In the genomic region with DNA sequence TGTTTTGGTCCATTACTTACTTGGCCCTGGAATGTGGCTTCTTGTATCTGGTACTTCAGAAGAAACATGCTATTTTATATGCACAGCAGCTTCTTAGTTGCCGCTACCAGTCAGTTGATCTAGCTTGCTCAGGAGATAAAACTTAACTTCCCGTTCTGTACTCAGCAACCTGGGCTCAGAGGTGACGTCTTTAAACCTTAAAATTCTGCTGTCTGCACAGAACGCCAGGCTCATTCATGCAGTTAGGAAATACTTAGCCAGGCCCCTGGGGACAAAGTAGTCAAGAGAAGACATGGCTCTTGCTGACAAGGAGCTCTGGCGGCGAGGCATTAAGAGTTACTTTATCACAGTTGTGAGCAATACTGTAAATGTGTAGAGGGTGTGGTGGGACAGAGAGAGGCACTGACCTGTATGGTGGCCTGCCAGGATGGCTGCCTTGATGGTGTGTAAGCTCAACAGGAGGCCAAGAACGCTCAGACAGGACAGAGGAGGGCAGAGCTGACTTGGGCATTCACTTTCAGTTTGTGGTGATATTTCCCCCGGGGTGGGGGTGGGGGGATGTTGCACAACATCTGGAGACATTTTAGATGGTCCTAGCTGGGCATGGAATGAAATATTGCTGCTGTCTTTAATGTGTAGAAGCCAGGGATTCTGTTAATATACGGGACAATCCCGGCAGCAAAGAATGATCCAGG, we compare ENCODE assay signal across 8 mouse cellular contexts. TPM values are rescaled to one million over a fixed set of nuclear protein-coding genes. Genes with fewer than 3 reads are reported as not detected.
DNase-seq lines count a peak whose midpoint lies in the region; ATAC-seq and TF ChIP-seq lines count a peak whose summit lies in the region.

No protein-coding gene starts in this region.

- no peaks in the 10 kb centered on the region for H3K27me3 ChIP-seq in kidney, postnatal 0 days (ENCODE audit: insufficient read depth, low read length)

- intact Hi-C loops in heart, postnatal 10 days (cut with DNase I) = no loop called here

- no peak overlapping the region for H3K4me3 ChIP-seq in kidney, postnatal 0 days (replicated peaks; ENCODE audit: low read depth, low read length)

- H3K4me2 ChIP-seq in kidney, postnatal 0 days (ENCODE audit: low read length) = 0 out of 2 replicates have a peak overlapping the region, but pooled peaks have one; percentile 14

- peak overlapping the region; percentile 47; the same call in 1 of the 2 replicates for H3K27ac ChIP-seq in kidney, postnatal 0 days

- 36% methylated on average over 10 of the region's 10 CpGs for WGBS in kidney, postnatal 0 days

- peak; percentile 55 to 68 for DNase-seq in heart, adult 18-20 months
- DNase-seq in heart, postnatal 10 days = no peak
- peak; percentile 79 for DNase-seq in adipocyte (ENCODE audit: low spot score)
- DNase-seq in kidney, postnatal 0 days (ENCODE audit: low spot score) = peak; percentile 33
- DNase-seq in spleen, adult 12 weeks (ENCODE audit: low spot score) = peak; percentile 20
- DNase-seq in cerebellum, postnatal 36 days = no peak
- DNase-seq in ovary, postnatal 10 days (ENCODE audit: low spot score) = no peak

- peaks cover 11% of the 10 kb centered on the region; the same call in 1 of the 2 replicates for H3K4me1 ChIP-seq in kidney, postnatal 0 days (replicated peaks; ENCODE audit: insufficient read depth, low read length)

- no peaks in the 10 kb centered on the region for H3K36me3 ChIP-seq in kidney, postnatal 0 days (ENCODE audit: insufficient read depth, low read length)

- H3K9me3 ChIP-seq in kidney, postnatal 0 days (replicated peaks; ENCODE audit: low read length) = no peaks in the 10 kb centered on the region

- ATAC-seq in kidney, postnatal 0 days (replicated peaks; ENCODE audit: low FRiP score, low read depth) = peak; percentile 58
- no peak for ATAC-seq in frontal cortex, adult (ENCODE audit: low TSS enrichment)

- TF ChIP-seq CTCF in kidney, postnatal 0 days (IDR thresholded peaks at IDR 0.05; ENCODE audit: low read depth) = no peak

- no peak overlapping the region for H3K9ac ChIP-seq in kidney, postnatal 0 days (ENCODE audit: low read depth, low read length)

RNA-seq across cellular contexts. Expression of a gene that starts 11.3 kb away (rescaled TPM):
- 10 to 100 TPM; 25.5 to 25.9 TPM for total RNA-seq in heart, adult 18-20 months (2021)
- 10 to 100 TPM; 33.1 to 36.8 TPM for total RNA-seq in heart, postnatal 10 days (2021)
- 9.0 and 10.2 TPM in 2 replicates for polyA plus RNA-seq in kidney, postnatal 0 days (2015; fragmentation: Nextera tagmentation; extraction: Ambion mirVana)

RNA-seq across cellular contexts. Expression of a gene that starts 11.4 kb away (rescaled TPM):
- 1 to 10 TPM; 2.9 to 4.2 TPM for total RNA-seq in heart, adult 18-20 months (2021)
- 1 to 10 TPM; 3.0 to 4.2 TPM for total RNA-seq in heart, postnatal 10 days (2021)
- 5.6 and 5.9 TPM in 2 replicates for polyA plus RNA-seq in kidney, postnatal 0 days (2015; fragmentation: Nextera tagmentation; extraction: Ambion mirVana)

Comparison
In these comparisons a context has a peak if more than half of its experiments do, and no peak if none do; other contexts are left out.
1. DNase-seq: peak in heart, adult 18-20 months (2 of 2), adipocyte (single experiment), kidney, postnatal 0 days (single experiment) and spleen, adult 12 weeks (single experiment); none in heart, postnatal 10 days (0 of 2), cerebellum, postnatal 36 days (0 of 2) and ovary, postnatal 10 days (single experiment).